Mouse (Mus musculus): ENCODE measurements around the gene Csnka2ip.

Csnka2ip gene

GRCm38 (mm10) chr16:64602308-64602707, at the start of gene Csnka2ip:
TSS of gene Csnka2ip (minus strand) at chr16:64602408.
- in situ Hi-C loops (cut with MboI, MseI): no loop called here

- in situ Hi-C loops (cut with MboI, MseI): no loop called here
These were observed 47.5 kb upstream of the Csnka2ip start for GRCm38 (mm10) chr16:64649594-64650290.

- in situ Hi-C loops (cut with MboI, MseI): no loop called here
These were observed 45.6 kb upstream of the Csnka2ip start for GRCm38 (mm10) chr16:64647771-64648170.

GRCm38 (mm10) chr16:64635110-64635509, 32.9 kb upstream of the Csnka2ip start:
- in situ Hi-C loops (cut with MboI, MseI): no loop called here

- in situ Hi-C loops (cut with MboI, MseI): no loop called here
These were observed 17.9 kb upstream of the Csnka2ip start for GRCm38 (mm10) chr16:64620116-64620515.

- in situ Hi-C loops (cut with MboI, MseI): no loop called here
These were observed 12.4 kb upstream of the Csnka2ip start for GRCm38 (mm10) chr16:64614648-64615047.

- in situ Hi-C loops (cut with MboI, MseI): no loop called here
These were observed 5.6 kb upstream of the Csnka2ip start for GRCm38 (mm10) chr16:64607793-64608192.

- in situ Hi-C loops (cut with MboI, MseI): no loop called here
These were observed 15.4 kb downstream of the Csnka2ip start for GRCm38 (mm10) chr16:64586825-64587224.

- in situ Hi-C loops (cut with MboI, MseI): no loop called here
These were observed 16.0 kb downstream of the Csnka2ip start for GRCm38 (mm10) chr16:64586262-64586619.

GRCm38 (mm10) chr16:64585599-64586261, 16.5 kb downstream of the Csnka2ip start:
- in situ Hi-C loops (cut with MboI, MseI): no loop called here

- in situ Hi-C loops (cut with MboI, MseI): no loop called here
These were observed 17.6 kb downstream of the Csnka2ip start for GRCm38 (mm10) chr16:64584591-64584990.

GRCm38 (mm10) chr16:64583406-64583805, 18.8 kb downstream of the Csnka2ip start:
- in situ Hi-C loops (cut with MboI, MseI): no loop called here

GRCm38 (mm10) chr16:64569496-64569895, 32.7 kb downstream of the Csnka2ip start:
- in situ Hi-C loops (cut with MboI, MseI): no loop called here

- in situ Hi-C loops (cut with MboI, MseI): no loop called here
These were observed 39.1 kb downstream of the Csnka2ip start for GRCm38 (mm10) chr16:64563081-64563480.

- in situ Hi-C loops (cut with MboI, MseI): no loop called here
These were observed 43.7 kb downstream of the Csnka2ip start for GRCm38 (mm10) chr16:64558518-64558917.

GRCm38 (mm10) chr16:64526883-64527282, 75.3 kb downstream of the Csnka2ip start:
- in situ Hi-C loops (cut with MboI, MseI): loop anchor here in 1 of 2 experiments (5.0 kb wide), 1 partner anchor 770 kb away; no protein-coding TSS in a partner anchor

GRCm38 (mm10) chr16:64524051-64524645, 78.1 kb downstream of the Csnka2ip start:
- in situ Hi-C loops (cut with MboI, MseI): no loop called here

GRCm38 (mm10) chr16:64513423-64513822, 88.8 kb downstream of the Csnka2ip start:
- in situ Hi-C loops (cut with MboI, MseI): no loop called here

Measured in T-helper 17 cell (primary cell).